Mouse (Mus musculus): ENCODE results near the gene Pif1. TPM values are rescaled to one million over a fixed set of nuclear protein-coding genes. Genes with fewer than 3 reads are reported as not detected.

The Pif1 gene
- polyA plus RNA-seq, 1 experiment from 2014 or later, result 9.5 TPM

DNA sequence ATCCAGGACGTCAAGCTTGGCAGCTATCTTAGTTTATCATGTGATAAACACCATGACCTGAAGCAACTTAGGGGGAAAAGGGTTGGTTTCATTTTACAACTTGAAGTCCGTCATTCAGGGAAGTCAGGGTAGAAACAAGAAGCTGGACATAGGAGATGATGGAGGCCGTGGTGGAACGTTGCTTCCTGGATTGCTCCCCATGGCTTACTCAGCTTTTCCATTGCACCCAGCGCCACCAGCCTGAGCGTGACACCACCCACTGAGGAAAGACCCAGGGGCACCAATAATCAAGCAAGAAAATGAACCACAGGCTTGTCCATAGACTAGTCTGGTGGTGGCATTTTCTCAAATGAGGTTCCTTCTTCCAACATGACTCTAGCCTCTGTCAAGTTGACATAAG, 18.2 kb upstream of the Pif1 start:
- no peak overlapping the region for H3K27ac ChIP-seq (ENCODE audit: low read depth, low read length)
- H3K4me1 ChIP-seq (ENCODE audit: control insufficient read depth, insufficient read depth, low read length), result no peaks in the 10 kb centered on the region
- 86% methylated on average over 6 of the region's 6 CpGs for WGBS (ENCODE audit: insufficient replicate concordance)
- ATAC-seq (replicated peaks; ENCODE audit: insufficient number of reproducible peaks, low FRiP score, low TSS enrichment), result no peak
- peaks cover 9% of the 10 kb centered on the region for H3K36me3 ChIP-seq (ENCODE audit: control insufficient read depth, insufficient read depth, low read length)
- H3K9me3 ChIP-seq (replicated peaks; ENCODE audit: control insufficient read depth, low read length), result no peaks in the 10 kb centered on the region
- H3K9ac ChIP-seq (ENCODE audit: low read depth, low read length), result no peak overlapping the region
- H3K27me3 ChIP-seq (ENCODE audit: control insufficient read depth, insufficient read depth, low read length), result no peaks in the 10 kb centered on the region
- H3K4me3 ChIP-seq (ENCODE audit: low read depth, low read length), result no peak overlapping the region
- no peak overlapping the region for H3K4me2 ChIP-seq

DNA sequence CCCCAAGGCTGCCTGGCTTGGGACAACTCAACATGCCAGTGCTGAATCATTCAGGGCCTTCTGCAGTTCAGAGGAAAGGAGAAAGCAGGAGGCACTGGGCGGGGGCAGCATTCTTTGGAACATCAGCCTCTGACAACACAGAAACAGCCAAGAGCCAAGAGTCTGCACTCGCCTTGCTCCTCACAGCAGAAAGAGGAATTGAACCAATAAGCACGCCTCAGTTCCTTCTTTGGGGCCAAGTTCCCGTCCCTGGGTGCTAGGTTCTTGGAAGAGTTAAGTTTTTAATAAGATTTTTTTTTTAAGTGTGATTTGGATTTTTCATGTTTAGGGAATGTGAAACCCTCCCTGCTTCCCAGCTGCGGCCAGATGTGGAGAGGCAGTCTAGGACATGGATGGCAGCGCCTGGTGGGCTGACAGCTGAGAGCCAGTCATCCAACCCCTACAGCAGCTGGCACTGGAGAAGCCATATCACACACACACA, 17.4 kb upstream of the Pif1 start:
- H3K4me1 ChIP-seq (ENCODE audit: control insufficient read depth, insufficient read depth, low read length), result peaks cover 2% of the 10 kb centered on the region
- no peak overlapping the region for H3K4me3 ChIP-seq (ENCODE audit: low read depth, low read length)
- 76% methylated on average over 6 of the region's 6 CpGs for WGBS (ENCODE audit: insufficient replicate concordance)
- H3K27me3 ChIP-seq (ENCODE audit: control insufficient read depth, insufficient read depth, low read length), result no peaks in the 10 kb centered on the region
- no peaks in the 10 kb centered on the region for H3K9me3 ChIP-seq (replicated peaks; ENCODE audit: control insufficient read depth, low read length)
- no peak overlapping the region for H3K9ac ChIP-seq (ENCODE audit: low read depth, low read length)
- no peak overlapping the region for H3K27ac ChIP-seq (ENCODE audit: low read depth, low read length)
- no peak overlapping the region for H3K4me2 ChIP-seq
- no peak for ATAC-seq (replicated peaks; ENCODE audit: insufficient number of reproducible peaks, low FRiP score, low TSS enrichment)
- peaks cover 8% of the 10 kb centered on the region for H3K36me3 ChIP-seq (ENCODE audit: control insufficient read depth, insufficient read depth, low read length)

DNA sequence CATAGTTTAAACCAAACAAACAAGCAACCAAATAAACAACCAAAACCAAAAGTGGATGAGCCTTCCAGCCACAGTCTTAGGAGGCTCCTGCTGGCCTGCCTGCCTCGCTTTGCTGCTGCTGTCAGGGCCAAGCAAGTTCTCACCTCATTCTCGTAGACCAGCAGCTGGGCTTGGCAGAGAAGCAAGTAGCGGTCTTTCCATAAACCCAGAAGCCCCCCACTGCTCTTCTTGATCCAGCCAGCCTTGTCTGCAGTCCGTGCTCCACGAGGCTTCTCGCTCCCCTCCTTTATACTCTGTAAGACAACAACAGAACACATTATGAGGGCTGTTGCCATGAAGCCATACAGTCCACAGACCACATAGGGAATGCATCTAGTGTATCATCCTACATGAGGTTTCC, 14.1 kb upstream of the Pif1 start:
- H3K27ac ChIP-seq (ENCODE audit: low read depth, low read length), result no peak overlapping the region
- 80% methylated on average over 6 of the region's 6 CpGs for WGBS (ENCODE audit: insufficient replicate concordance)
- no peak for ATAC-seq (replicated peaks; ENCODE audit: insufficient number of reproducible peaks, low FRiP score, low TSS enrichment)
- peaks cover 31% of the 10 kb centered on the region for H3K4me1 ChIP-seq (ENCODE audit: control insufficient read depth, insufficient read depth, low read length)
- H3K27me3 ChIP-seq (ENCODE audit: control insufficient read depth, insufficient read depth, low read length), result no peaks in the 10 kb centered on the region
- H3K9me3 ChIP-seq (replicated peaks; ENCODE audit: control insufficient read depth, low read length), result no peaks in the 10 kb centered on the region
- H3K9ac ChIP-seq (ENCODE audit: low read depth, low read length), result no peak overlapping the region
- no peak overlapping the region for H3K4me3 ChIP-seq (ENCODE audit: low read depth, low read length)
- H3K36me3 ChIP-seq (ENCODE audit: control insufficient read depth, insufficient read depth, low read length), result peaks cover 6% of the 10 kb centered on the region
- H3K4me2 ChIP-seq, result no peak overlapping the region

DNA sequence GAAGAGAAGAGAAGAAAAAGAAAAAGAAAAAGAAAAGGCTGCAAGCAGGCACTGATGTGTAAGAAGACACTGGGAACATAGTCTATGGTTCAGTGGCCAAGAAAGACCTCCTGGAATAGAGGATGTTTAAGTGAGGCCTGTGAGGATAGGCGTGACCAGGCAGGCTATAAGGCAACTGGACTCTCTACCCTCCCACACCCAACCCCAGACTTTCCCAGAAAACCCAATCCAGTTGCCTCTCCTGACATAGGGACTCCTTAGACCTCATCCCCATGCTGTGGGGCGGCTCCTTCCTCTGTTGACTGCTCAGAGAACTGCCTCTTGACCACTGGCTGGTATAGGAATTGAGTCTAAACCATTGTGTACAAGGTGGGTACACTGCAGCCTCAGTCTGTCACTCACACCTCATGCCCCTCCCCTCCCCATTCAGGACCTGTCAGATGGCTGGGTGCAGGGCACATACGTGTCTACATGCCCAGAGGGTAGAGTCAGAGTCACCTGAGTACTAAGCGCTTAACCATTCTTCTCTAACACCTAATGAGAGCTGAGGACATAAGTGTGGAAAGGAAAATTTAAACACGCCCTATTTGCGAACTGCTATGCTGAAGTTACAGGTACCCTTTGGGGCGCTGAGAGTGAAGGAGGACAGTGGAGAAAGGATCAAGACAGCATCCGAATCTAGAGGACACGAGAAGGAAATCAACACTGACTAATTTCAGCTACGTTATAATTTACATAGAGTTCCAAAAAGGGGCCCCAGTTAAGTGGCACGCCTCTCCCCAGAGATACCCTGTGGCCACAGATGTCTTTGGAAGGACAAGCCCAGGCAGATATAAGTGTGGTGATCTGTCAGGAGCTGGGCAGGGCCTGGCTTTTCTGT, 12.2 kb upstream of the Pif1 start:
- H3K4me1 ChIP-seq (ENCODE audit: control insufficient read depth, insufficient read depth, low read length), result peaks cover 43% of the 10 kb centered on the region
- H3K4me3 ChIP-seq (ENCODE audit: low read depth, low read length), result no peak overlapping the region
- WGBS (ENCODE audit: insufficient replicate concordance), result 74% methylated on average over 11 of the region's 11 CpGs
- H3K9me3 ChIP-seq (replicated peaks; ENCODE audit: control insufficient read depth, low read length), result no peaks in the 10 kb centered on the region
- peak overlapping the region; percentile 83 for H3K27ac ChIP-seq (ENCODE audit: low read depth, low read length)
- H3K36me3 ChIP-seq (ENCODE audit: control insufficient read depth, insufficient read depth, low read length), result peaks cover 6% of the 10 kb centered on the region
- H3K4me2 ChIP-seq, result peak overlapping the region; percentile 20
- 0 out of 2 replicates have a peak overlapping the region, but pooled peaks have one; percentile 28 for H3K9ac ChIP-seq (ENCODE audit: low read depth, low read length)
- no peaks in the 10 kb centered on the region for H3K27me3 ChIP-seq (ENCODE audit: control insufficient read depth, insufficient read depth, low read length)
- ATAC-seq (replicated peaks; ENCODE audit: insufficient number of reproducible peaks, low FRiP score, low TSS enrichment), result no peak

DNA sequence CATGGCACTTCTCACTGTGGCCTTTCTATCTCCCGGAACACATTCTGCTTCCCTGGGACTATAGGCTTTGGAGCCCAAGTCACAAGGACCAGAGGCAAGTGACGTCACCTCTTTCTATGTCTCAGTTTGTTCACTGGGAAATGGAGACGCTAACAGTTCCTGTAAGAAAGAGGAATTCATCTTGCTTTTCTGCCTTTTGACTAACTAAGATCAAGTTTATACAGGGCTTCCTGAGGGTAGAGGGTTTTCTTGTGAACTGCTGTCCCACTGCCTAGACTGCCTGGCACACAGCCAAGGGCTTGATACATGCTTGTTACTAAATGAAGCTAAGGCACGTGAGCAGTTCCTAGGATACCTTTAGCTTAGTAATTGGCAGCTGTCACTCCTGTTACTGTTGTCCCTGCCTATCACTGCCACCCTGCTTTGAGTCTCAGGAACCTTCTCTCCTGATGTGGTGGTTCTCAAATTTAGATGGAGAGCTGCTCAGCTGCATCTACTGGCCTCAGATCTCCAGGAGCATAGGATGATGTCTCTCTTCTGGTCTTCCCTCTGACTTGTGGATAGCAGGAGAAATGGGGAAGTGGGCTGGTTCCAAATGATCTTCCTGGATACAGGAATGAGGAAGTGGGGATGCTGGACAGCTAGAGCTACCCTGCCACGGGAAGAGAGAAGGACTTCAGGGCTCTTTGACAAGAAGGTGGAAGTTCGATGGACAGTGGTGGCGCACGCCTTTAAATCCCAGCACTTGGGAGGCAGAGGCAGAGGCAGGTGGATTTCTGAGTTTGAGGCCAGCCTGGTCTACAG, 11.4 kb upstream of the Pif1 start:
- Histone ChIP-seq H3K4me1 (ENCODE audit: control insufficient read depth, insufficient read depth, low read length) (peaks cover 43% of the 10 kb centered on the region), H3K4me3 (ENCODE audit: low read depth, low read length) (no peak overlapping the region), H3K27me3 (ENCODE audit: control insufficient read depth, insufficient read depth, low read length) (no peaks in the 10 kb centered on the region), H3K9ac (ENCODE audit: low read depth, low read length) (no peak overlapping the region), H3K9me3 (replicated peaks; ENCODE audit: control insufficient read depth, low read length) (no peaks in the 10 kb centered on the region), H3K4me2 (peak overlapping the region; percentile 20), H3K27ac (ENCODE audit: low read depth, low read length) (peak overlapping the region; percentile 83), H3K36me3 (ENCODE audit: control insufficient read depth, insufficient read depth, low read length) (peaks cover 6% of the 10 kb centered on the region)
- 52% methylated on average over 8 of the region's 8 CpGs for WGBS (ENCODE audit: insufficient replicate concordance)
- no peak for ATAC-seq (replicated peaks; ENCODE audit: insufficient number of reproducible peaks, low FRiP score, low TSS enrichment)

DNA sequence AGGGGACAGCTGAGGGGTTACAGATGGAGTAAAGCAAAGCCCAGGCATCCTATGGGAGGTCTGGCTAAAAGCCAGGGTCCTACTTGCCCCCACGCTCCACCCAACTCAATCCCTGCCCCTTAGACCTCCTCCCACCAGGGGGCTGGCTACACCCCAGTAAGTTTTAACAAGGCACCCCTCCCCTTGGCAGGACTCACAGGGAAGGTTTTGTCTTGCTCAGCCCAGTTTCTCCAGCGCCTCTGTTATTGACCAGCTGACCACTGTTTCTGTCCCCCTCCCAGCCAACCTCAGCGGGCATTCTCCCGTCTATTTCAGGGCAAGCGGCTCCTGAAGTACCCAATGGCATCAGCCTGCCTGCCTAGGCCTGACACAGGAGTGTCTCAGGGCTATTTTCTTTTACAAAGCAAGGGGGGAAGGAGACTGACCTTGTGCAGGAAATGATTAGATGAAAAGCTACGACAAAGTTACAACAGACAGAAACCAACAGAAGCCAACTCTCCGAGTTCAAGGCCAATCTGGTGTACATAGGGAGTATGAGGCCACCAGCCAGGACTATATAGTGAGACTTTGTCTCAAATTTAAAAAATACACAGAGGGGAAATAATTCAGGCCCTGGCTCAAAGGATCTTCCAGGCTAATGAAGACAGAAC, 10.0 kb upstream of the Pif1 start:
- Histone ChIP-seq H3K4me3 (ENCODE audit: low read depth, low read length) (no peak overlapping the region), H3K4me2 (0 out of 2 replicates have a peak overlapping the region, but pooled peaks have one; percentile 1), H3K27ac (ENCODE audit: low read depth, low read length) (peak overlapping the region; percentile 83; the same call in 1 of the 2 replicates), H3K36me3 (ENCODE audit: control insufficient read depth, insufficient read depth, low read length) (peaks cover 6% of the 10 kb centered on the region), H3K9ac (ENCODE audit: low read depth, low read length) (no peak overlapping the region; the same call in 1 of the 2 replicates), H3K4me1 (ENCODE audit: control insufficient read depth, insufficient read depth, low read length) (peaks cover 43% of the 10 kb centered on the region), H3K9me3 (replicated peaks; ENCODE audit: control insufficient read depth, low read length) (no peaks in the 10 kb centered on the region), H3K27me3 (ENCODE audit: control insufficient read depth, insufficient read depth, low read length) (no peaks in the 10 kb centered on the region)
- 61% methylated on average over 7 of the region's 7 CpGs for WGBS (ENCODE audit: insufficient replicate concordance)
- no peak for ATAC-seq (replicated peaks; ENCODE audit: insufficient number of reproducible peaks, low FRiP score, low TSS enrichment)

DNA sequence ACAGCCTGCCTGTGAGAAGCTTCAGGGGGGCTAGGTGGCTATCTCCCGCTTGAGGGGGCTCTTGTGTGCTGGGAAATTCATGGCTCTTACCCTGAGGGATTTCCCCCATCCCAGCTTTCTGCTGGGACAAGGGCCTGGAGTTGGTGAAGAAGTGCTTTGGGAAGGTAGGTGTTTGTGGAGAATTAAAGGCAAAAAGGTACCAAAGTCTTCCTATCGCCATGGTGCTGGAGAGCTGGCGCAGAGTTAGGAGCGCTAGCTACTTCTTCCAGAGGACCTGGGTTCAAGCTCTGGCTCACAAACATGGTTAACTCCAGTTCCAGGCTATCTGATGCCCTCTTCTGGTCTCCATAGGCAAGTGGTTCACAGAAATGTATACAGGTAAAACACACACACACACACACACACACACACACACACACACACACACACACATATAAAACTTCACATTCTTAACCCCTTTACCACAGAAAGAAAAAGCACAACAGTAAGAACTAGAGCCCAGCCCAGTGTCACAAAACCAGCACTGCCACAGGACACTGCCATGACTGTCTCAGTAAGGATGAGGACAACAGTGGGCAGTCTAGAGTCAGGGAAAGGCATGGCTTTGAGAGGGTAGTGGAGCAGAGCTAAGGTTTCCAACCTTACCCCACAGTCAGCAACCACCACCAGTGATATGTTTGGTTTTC, 9.3 kb upstream of the Pif1 start:
- Histone ChIP-seq H3K4me1 (ENCODE audit: control insufficient read depth, insufficient read depth, low read length) (peaks cover 43% of the 10 kb centered on the region), H3K4me3 (ENCODE audit: low read depth, low read length) (no peak overlapping the region), H3K9ac (ENCODE audit: low read depth, low read length) (no peak overlapping the region; the same call in 1 of the 2 replicates), H3K27ac (ENCODE audit: low read depth, low read length) (peak overlapping the region; percentile 83; the same call in 1 of the 2 replicates), H3K27me3 (ENCODE audit: control insufficient read depth, insufficient read depth, low read length) (no peaks in the 10 kb centered on the region), H3K36me3 (ENCODE audit: control insufficient read depth, insufficient read depth, low read length) (peaks cover 4% of the 10 kb centered on the region), H3K9me3 (replicated peaks; ENCODE audit: control insufficient read depth, low read length) (no peaks in the 10 kb centered on the region), H3K4me2 (peak overlapping the region; percentile 68; the same call in 1 of the 2 replicates)
- ATAC-seq (replicated peaks; ENCODE audit: insufficient number of reproducible peaks, low FRiP score, low TSS enrichment), result no peak
- WGBS (ENCODE audit: insufficient replicate concordance), result 85% methylated on average over 4 of the region's 4 CpGs

Measured in heart, embryonic 11.5 days (tissue).